Mouse (Mus musculus) hindbrain, embryonic 15.5 days (tissue): ENCODE measurements around the gene Anxa4. TPM values are rescaled to one million over a fixed set of nuclear protein-coding genes. Genes with fewer than 3 reads are reported as not detected.

Experiments used
- ATAC-seq: fragments of 200-750 bp; cut with Nextera tagmentation; 2 replicates; pipeline ENCODE4 v1.8.0; 2017; ENCODE audit warnings: low read depth, moderate number of reproducible peaks, moderate TSS enrichment; ENCODE audit not compliant: low FRiP score
- H3K27ac ChIP-seq: fragments of 300-500 bp; sonication (generic); replicated peaks from 2 replicates; pipeline ENCODE4 v1.5.1; 2015; ENCODE audit warnings: mild to moderate bottlenecking, inconsistent platforms
- H3K27me3 ChIP-seq: fragments of 300-500 bp; sonication (generic); 2 replicates; pipeline ENCODE4 v1.6.1; 2015; ENCODE audit warnings: control low read depth, inconsistent platforms
- H3K36me3 ChIP-seq: fragments of 300-500 bp; sonication (generic); 2 replicates; pipeline ENCODE4 v1.6.1; 2015; ENCODE audit warnings: control low read depth, inconsistent platforms
- H3K4me1 ChIP-seq: fragments of 300-500 bp; sonication (generic); replicated peaks from 2 replicates; pipeline ENCODE4 v1.6.1; 2015; ENCODE audit warnings: control low read depth, inconsistent platforms
- H3K4me2 ChIP-seq: fragments of 300-500 bp; sonication (generic); 2 replicates; pipeline ENCODE4 v1.6.1; 2015; ENCODE audit warnings: moderate library complexity, mild to moderate bottlenecking, inconsistent platforms
- H3K4me3 ChIP-seq: fragments of 300-500 bp; sonication (generic); 2 replicates; pipeline ENCODE4 v1.5.1; 2015; ENCODE audit warnings: mild to moderate bottlenecking, inconsistent platforms
- H3K9ac ChIP-seq: fragments of 300-500 bp; sonication (generic); 2 replicates; pipeline ENCODE4 v1.6.1; 2015; ENCODE audit warnings: inconsistent platforms
- H3K9me3 ChIP-seq: fragments of 300-500 bp; sonication (generic); 2 replicates; pipeline ENCODE4 v1.6.1; 2016; ENCODE audit warnings: control low read depth, inconsistent platforms
- WGBS: fragments of 180-500 bp; shearing (Covaris S2); methylation state at CpG from one replicate; pipeline ENCODE4 v1.1.7; 2015; 5-methylcytosine and 5-hydroxymethylcytosine counted together
- polyA plus RNA-seq: library from polyadenylated mRNA; unstranded; fragments of >200 nt; fragmentation: Nextera tagmentation; extraction: Ambion mirVana; gene quantifications from 2 replicates; pipeline ENCODE4 v1.2.1, GENCODE M21; 2015

Anxa4 gene
- polyA plus RNA-seq, 1 experiment from 2014 or later = 4.6 TPM

DNA sequence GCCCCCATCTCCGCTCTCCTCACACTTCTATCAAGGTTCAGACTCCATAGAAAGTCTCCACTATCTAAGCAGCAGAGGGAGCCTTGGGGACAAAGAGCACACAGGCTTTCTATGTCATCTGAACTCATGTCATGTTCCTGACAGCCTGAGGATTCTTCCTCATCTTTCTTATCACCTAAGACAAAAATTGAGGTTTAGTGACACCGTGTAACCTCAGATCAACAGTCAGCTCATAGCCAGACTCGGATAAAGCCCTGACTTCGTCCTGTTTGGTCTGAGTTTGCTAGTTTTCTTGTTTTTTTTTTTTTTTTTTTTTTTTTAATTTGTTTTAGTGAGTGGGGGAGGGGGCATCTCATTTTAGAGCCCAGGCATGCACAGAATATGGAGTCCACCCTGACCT lies 19.6 kb downstream of the Anxa4 start:
- H3K27me3 ChIP-seq = no peaks in the 10 kb centered on the region
- no peak for ATAC-seq
- no peaks in the 10 kb centered on the region for H3K4me1 ChIP-seq
- H3K9ac ChIP-seq = no peak overlapping the region
- H3K9me3 ChIP-seq = no peaks in the 10 kb centered on the region
- no peak overlapping the region for H3K27ac ChIP-seq
- H3K4me2 ChIP-seq = no peak overlapping the region
- no peak overlapping the region for H3K4me3 ChIP-seq
- WGBS = 89% methylated on average over 4 of the region's 4 CpGs
- no peaks in the 10 kb centered on the region for H3K36me3 ChIP-seq

DNA sequence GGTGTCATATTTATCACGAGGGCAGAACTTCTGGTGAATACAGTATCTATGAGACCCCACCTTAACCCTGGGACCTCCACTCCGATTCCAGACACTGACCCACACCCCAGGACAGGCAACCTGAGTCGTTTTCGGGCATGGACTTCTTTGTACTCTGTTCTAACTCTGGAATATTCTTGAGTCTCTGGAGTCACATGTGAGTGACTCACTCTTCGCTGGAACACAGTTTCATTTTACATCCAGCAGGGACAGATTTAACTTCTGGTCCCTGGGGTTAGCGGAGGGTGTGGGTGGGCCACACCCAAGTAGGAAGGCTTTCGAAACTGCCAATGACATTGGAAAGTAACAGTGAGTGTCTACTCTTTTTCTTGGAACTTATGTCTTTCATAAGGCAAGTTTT lies 20.8 kb downstream of the Anxa4 start:
- H3K4me2 ChIP-seq = no peak overlapping the region
- no peak for ATAC-seq
- no peak overlapping the region for H3K9ac ChIP-seq
- H3K4me3 ChIP-seq = no peak overlapping the region
- 88% methylated on average over 7 of the region's 7 CpGs for WGBS
- H3K36me3 ChIP-seq = no peaks in the 10 kb centered on the region
- H3K4me1 ChIP-seq = no peaks in the 10 kb centered on the region
- H3K27me3 ChIP-seq = no peaks in the 10 kb centered on the region
- H3K9me3 ChIP-seq = no peaks in the 10 kb centered on the region
- no peak overlapping the region for H3K27ac ChIP-seq

DNA sequence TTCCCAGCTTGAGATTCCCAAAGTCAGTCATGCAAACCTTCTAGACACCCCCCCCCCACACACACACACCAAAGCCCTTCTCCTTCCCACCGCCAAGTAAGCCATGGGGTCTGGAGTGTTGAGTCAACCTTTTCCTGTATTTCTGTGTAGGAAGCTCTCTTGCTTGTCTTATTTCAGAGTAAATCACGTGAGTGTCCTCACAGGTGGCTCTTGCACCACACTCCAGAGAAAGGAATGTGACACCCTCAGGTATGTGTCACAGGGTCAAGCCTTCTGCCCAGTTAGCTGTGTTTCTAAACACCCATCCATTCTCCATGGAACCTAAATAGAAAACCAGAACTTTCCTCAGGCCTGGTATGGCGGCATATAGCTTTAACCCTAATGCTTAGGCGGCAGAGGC lies 24.4 kb downstream of the Anxa4 start:
- Histone ChIP-seq H3K4me2 (no peak overlapping the region), H3K9ac (no peak overlapping the region), H3K4me3 (no peak overlapping the region), H3K4me1 (no peaks in the 10 kb centered on the region), H3K27me3 (no peaks in the 10 kb centered on the region), H3K27ac (no peak overlapping the region), H3K9me3 (no peaks in the 10 kb centered on the region), H3K36me3 (no peaks in the 10 kb centered on the region)
- ATAC-seq = no peak
- WGBS = 90% methylated on average over 4 of the region's 4 CpGs

DNA sequence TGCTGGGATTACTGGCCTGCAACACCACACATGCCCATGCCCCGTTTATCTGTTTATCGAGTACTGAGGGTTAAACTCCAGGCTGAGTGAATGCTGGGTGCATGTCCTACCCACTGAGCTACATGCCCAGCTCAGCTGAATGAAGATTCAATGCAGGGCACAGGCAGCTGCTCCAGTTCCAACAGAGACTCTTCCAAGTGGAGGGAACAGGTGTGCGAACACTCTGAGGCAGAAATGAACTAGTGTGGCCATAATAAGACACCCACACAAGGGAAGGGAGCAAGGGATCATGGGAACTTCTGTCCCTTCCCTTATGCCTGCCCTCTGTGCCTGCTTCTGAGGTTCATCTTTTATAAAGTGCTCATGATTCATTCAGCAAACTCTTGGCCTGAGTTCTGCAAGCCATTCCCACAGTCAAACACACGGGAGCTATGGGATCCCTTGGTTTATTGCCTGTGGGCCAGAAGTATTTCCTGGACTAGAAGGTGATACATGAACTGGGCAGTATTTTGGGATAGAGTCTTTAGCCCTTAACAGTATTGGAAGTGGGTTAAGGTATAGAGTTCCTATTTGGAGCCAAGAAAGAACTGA lies 25.1 kb downstream of the Anxa4 start:
- no peak overlapping the region for H3K4me2 ChIP-seq
- no peak overlapping the region for H3K27ac ChIP-seq
- 91% methylated on average over 4 of the region's 4 CpGs for WGBS
- H3K36me3 ChIP-seq = no peaks in the 10 kb centered on the region
- no peaks in the 10 kb centered on the region for H3K9me3 ChIP-seq
- no peak for ATAC-seq
- no peaks in the 10 kb centered on the region for H3K4me1 ChIP-seq
- H3K9ac ChIP-seq = no peak overlapping the region
- H3K4me3 ChIP-seq = no peak overlapping the region
- H3K27me3 ChIP-seq = no peaks in the 10 kb centered on the region

DNA sequence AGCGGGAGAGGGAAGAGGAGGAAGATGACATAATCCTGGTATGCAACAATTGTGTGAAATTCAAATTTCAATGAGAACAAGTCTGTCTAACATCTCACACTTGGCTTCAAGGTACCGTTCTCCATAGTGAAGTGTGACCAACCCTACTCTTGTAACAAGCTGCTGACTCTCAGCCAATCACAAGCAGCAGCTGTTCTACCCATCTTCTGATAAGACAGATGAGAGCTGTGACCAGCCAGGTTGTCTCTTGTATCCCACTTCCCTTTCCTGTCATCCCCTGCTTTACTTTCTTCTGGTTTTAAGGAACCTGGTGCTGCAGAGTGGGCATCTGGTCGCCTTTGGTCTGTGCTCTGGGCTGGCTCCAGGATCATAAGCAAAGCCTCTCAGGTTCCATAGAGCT lies 25.9 kb downstream of the Anxa4 start:
- WGBS = 86% methylated on average over 3 of the region's 3 CpGs
- H3K4me2 ChIP-seq = no peak overlapping the region
- no peak for ATAC-seq
- H3K4me1 ChIP-seq = no peaks in the 10 kb centered on the region
- H3K9ac ChIP-seq = no peak overlapping the region
- no peak overlapping the region for H3K4me3 ChIP-seq
- H3K36me3 ChIP-seq = no peaks in the 10 kb centered on the region
- H3K27me3 ChIP-seq = no peaks in the 10 kb centered on the region
- H3K27ac ChIP-seq = no peak overlapping the region
- no peaks in the 10 kb centered on the region for H3K9me3 ChIP-seq

DNA sequence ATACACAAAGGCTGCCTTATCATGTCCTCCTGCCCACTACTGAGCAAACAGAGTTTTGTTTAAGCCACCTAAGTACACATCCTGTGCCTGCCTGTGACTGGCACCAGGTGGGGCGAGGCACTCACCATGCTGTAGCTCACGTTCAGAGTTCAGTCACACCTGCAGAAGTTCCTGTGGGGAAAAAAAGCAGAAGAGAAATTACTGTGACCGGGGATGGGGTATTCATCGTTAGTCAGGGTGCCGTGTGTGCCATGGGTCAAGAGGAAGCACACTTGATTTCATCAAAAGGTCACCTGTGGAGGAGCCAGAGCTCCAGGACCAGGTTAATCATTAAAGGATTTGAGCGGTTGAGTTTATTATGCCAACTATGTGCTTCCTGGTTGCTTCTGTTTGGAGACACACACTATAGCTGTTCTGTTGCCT lies 27.7 kb downstream of the Anxa4 start:
- Histone ChIP-seq H3K27me3 (no peaks in the 10 kb centered on the region), H3K4me3 (no peak overlapping the region), H3K27ac (no peak overlapping the region), H3K9me3 (no peaks in the 10 kb centered on the region), H3K9ac (no peak overlapping the region), H3K4me1 (no peaks in the 10 kb centered on the region), H3K36me3 (no peaks in the 10 kb centered on the region), H3K4me2 (no peak overlapping the region)
- WGBS = 86% methylated on average over 6 of the region's 6 CpGs
- no peak for ATAC-seq

DNA sequence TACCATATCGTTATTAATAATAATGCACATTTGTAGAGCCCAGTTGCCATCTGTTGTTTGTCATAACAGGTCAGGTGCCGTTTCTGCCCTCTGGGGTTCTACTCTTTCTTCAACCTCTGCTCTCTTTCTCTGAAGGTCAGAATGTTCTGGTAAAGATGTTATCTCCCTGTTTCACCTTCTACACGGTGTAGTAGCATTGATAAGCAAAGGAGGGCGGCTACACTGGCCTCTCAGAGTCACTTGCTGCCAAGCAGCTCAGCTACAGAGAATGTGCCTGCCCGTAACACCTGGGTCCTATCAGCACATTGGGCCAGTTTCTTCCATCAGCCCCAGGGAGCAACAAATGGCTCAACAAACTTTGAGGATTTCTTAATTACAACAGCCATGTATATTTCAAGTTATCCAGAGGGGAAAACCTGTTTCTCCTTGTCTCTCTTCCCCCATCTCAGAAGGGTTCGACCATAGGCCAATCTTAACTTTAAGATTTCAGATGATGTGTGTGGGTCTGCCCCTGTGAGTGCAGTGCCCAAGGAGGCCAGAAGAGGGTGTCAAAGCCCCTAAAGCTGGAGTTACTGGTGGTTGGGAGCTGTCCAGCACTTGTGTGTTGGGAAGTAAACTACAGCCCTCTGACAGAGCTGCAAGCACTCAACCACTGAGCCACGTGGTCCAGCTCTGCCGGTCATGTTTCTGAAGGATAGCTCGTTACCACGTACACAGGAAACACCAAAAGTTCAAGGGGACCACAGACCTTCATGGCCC lies 39.1 kb downstream of the Anxa4 start:
- WGBS = 92% methylated on average over 10 of the region's 10 CpGs
- no peaks in the 10 kb centered on the region for H3K36me3 ChIP-seq
- H3K27ac ChIP-seq = no peak overlapping the region
- H3K4me2 ChIP-seq = no peak overlapping the region
- no peaks in the 10 kb centered on the region for H3K9me3 ChIP-seq
- no peaks in the 10 kb centered on the region for H3K27me3 ChIP-seq
- no peak overlapping the region for H3K4me3 ChIP-seq
- ATAC-seq = no peak
- H3K9ac ChIP-seq = no peak overlapping the region
- no peaks in the 10 kb centered on the region for H3K4me1 ChIP-seq

DNA sequence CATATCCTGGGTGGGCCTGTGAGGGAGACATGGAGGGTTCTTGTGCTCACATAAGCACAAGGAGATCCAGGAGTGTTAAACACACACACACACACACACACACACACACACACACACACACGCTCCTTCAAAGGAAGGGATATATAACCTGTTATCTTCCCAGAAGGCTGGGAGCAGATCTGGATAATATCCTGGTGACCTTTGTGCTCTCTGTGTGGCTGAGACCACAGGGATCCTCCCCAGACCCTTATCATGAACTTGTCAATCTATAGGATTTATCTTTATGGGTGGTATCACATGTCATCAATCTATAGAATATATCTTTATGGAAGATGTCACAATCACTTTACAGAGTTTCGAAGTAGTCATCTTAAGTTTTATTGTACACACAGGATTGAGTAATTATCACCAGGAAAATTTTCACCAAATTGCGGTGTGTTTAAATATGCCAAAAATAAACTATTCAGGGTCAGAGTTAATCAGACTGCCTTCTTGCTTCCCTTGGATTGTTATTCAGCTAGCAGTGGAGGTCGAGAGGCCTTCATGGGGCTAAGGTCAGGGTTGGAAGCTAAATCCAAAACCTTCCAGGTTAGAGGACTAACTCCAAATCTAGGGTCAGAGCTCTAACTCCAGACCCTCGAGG lies 40.4 kb downstream of the Anxa4 start:
- Histone ChIP-seq H3K4me3 (no peak overlapping the region), H3K27ac (no peak overlapping the region), H3K9me3 (no peaks in the 10 kb centered on the region), H3K36me3 (no peaks in the 10 kb centered on the region), H3K4me2 (no peak overlapping the region), H3K27me3 (no peaks in the 10 kb centered on the region), H3K4me1 (no peaks in the 10 kb centered on the region), H3K9ac (no peak overlapping the region)
- no peak for ATAC-seq
- 90% methylated on average over 5 of the region's 5 CpGs for WGBS

DNA sequence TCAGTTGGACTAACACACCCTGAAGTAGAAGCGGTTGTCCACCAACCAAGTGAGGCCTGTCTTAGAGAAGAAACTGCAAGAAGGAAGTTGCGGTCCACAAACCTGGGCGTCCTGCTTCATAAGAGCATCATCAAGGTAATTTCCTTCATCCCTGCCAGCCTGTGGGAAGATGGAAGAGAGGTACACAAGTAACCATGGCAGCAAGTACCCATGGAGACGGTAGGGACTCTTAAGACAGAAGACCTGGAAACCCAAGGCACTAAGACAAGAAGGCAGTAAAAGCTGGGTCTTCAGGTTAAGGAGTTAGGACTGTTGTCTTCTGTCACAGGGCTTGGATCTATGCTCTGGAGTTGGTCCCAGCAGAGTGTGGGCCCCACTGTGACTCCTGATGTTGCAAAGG lies 42.4 kb downstream of the Anxa4 start:
- no peak for ATAC-seq
- no peak overlapping the region for H3K4me3 ChIP-seq
- H3K27ac ChIP-seq = no peak overlapping the region
- no peaks in the 10 kb centered on the region for H3K36me3 ChIP-seq
- WGBS = 94% methylated on average over 4 of the region's 4 CpGs
- no peaks in the 10 kb centered on the region for H3K4me1 ChIP-seq
- H3K9ac ChIP-seq = no peak overlapping the region
- H3K4me2 ChIP-seq = no peak overlapping the region
- H3K27me3 ChIP-seq = no peaks in the 10 kb centered on the region
- H3K9me3 ChIP-seq = no peaks in the 10 kb centered on the region

DNA sequence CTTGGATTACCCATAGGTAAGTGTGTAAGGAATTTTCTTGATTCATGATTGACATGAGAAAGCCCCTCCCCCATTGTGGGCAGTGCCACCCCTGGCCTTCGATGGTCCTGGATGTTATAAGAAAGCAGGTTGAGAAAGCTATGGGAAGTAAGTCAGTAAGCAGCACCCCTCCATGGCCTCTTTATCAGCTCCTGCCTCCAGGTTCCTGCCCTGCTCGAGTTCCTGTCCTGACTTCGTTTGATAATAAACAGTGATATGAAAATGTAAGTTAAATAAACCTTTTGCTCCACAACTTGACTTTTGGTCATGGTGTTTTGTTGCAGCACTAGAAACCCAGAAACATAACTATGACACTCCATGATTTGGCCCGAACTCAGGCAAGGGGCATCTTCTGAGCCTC lies 43.6 kb downstream of the Anxa4 start:
- H3K9me3 ChIP-seq = no peaks in the 10 kb centered on the region
- no peaks in the 10 kb centered on the region for H3K4me1 ChIP-seq
- no peak overlapping the region for H3K27ac ChIP-seq
- no peaks in the 10 kb centered on the region for H3K27me3 ChIP-seq
- no peaks in the 10 kb centered on the region for H3K36me3 ChIP-seq
- H3K4me2 ChIP-seq = no peak overlapping the region
- H3K9ac ChIP-seq = no peak overlapping the region
- WGBS = 83% methylated on average over 4 of the region's 4 CpGs
- ATAC-seq = no peak
- H3K4me3 ChIP-seq = no peak overlapping the region

DNA sequence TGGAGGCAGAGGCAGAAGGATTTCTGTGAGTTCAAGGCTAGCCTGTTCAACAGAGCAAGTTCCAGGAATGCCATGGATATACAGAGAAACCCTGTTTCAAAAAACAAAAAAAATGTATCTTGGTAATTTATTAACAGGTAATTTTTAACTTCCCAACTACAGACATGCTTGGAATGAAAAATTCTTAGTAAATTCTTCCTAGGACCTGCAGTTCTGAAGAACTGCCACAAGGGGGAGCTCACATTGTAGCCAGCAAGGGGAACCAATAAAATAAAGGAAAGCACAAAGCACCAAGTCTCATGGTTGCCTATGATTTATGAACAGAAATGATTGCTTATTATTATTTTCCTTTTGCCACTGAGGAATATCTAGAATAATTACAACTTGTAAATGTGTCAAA lies 46.2 kb downstream of the Anxa4 start:
- no peak for ATAC-seq
- Histone ChIP-seq H3K4me2 (no peak overlapping the region), H3K27me3 (no peaks in the 10 kb centered on the region), H3K4me1 (no peaks in the 10 kb centered on the region), H3K9ac (no peak overlapping the region), H3K36me3 (no peaks in the 10 kb centered on the region), H3K9me3 (no peaks in the 10 kb centered on the region), H3K27ac (no peak overlapping the region), H3K4me3 (no peak overlapping the region)

DNA sequence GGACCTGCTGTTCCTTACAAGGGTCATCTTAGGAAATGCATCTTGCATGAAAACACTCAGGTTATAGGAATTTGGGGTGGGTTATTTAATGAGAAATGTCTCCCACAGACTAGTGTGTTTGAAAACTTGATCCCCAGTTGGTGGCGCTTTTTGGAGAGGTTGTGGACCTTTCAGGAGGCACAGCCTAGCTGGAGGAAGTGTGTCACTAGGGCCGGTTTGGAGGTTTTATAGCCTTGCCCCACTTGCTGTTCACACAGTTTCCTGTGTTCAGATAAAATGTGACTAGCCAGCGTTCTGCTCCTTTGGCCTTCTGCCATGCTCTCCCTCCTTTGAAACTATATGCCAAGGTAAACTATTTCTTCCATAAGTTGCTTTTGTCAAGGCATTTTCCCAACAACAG lies 52.7 kb downstream of the Anxa4 start:
- no peaks in the 10 kb centered on the region for H3K27me3 ChIP-seq
- H3K9me3 ChIP-seq = no peaks in the 10 kb centered on the region
- H3K4me3 ChIP-seq = no peak overlapping the region
- no peaks in the 10 kb centered on the region for H3K4me1 ChIP-seq
- H3K27ac ChIP-seq = no peak overlapping the region
- no peaks in the 10 kb centered on the region for H3K36me3 ChIP-seq
- ATAC-seq = no peak
- no peak overlapping the region for H3K9ac ChIP-seq
- WGBS = 29% methylated on average over 3 of the region's 3 CpGs
- H3K4me2 ChIP-seq = no peak overlapping the region
